ENCODE assay signal across 8 mouse cellular contexts in the genomic region with DNA sequence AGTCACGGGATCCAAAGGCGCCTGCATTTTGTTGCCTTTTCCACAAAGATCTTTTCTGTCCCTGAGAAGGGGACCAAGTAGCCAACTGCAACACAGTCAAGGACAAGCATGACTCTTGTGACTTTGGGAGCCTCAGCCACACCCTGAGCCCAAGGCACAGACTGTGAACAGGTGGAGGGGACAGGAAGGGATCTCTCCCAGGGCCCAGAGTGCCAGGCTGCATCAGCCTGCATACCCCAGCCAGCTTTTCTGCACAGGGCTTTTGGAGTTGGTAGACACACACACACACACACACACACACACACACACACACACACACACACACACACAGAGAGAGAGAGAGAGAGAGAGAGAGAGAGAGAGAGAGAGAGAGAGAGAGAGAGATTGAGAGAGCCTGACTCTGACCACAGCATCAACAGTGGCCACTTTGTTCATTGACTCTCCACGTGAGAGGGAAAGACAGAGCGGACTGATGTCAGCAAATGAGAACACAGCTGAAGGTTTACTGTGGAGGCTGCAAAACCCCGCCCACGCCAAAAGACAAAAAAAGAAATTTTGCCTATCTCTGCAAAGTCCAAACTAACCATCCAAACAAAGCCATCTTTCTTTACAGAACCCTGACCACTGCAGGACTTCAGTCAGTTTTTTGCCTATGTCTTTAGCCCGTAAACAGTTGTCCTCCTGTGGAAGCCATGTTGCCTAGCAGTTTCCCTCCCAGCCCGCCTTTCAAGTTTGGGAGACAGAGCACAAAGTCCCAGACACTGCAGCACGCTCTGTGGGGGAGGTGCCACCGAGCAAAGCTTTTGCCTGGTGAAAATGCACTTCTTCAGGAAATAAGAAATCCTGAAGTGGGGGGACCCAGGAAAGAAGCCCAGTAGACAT. TPM values are rescaled to one million over a fixed set of nuclear protein-coding genes. Genes with fewer than 3 reads are reported as not detected.
DNase-seq lines count a peak whose midpoint lies in the region; ATAC-seq and TF ChIP-seq lines count a peak whose summit lies in the region.

No protein-coding gene starts in this region.

- no peak overlapping the region for H3K4me2 ChIP-seq in heart, postnatal 0 days (ENCODE audit: low read depth, low read length)
- no peak overlapping the region for H3K4me2 ChIP-seq in hindbrain, embryonic 16.5 days (ENCODE audit: low read length)

- H3K4me1 ChIP-seq in heart, postnatal 0 days (ENCODE audit: control insufficient read depth, insufficient read depth), result no peaks in the 10 kb centered on the region
- no peaks in the 10 kb centered on the region for H3K4me1 ChIP-seq in hindbrain, embryonic 16.5 days (ENCODE audit: control insufficient read depth, insufficient read depth, low read depth, low read length)

- no peaks in the 10 kb centered on the region for H3K9me3 ChIP-seq in heart, postnatal 0 days (replicated peaks; ENCODE audit: control insufficient read depth, low read length)
- no peaks in the 10 kb centered on the region for H3K9me3 ChIP-seq in hindbrain, embryonic 16.5 days (ENCODE audit: control insufficient read depth, low read length)

- no peak for DNase-seq in heart, postnatal 0 days (ENCODE audit: low spot score)
- no peak for DNase-seq in heart, postnatal 4 days
- peak; percentile 26 for DNase-seq in retina, postnatal 1 day
- no peak for DNase-seq in retina, embryonic 14.5 days (ENCODE audit: low spot score)
- peak; percentile 74 for DNase-seq in telencephalon, adult 2 months (ENCODE audit: low read depth, low spot score)
- DNase-seq in kidney, adult 11 months, result no peak
- DNase-seq in thymus, adult 18-20 months, result no peak

- H3K36me3 ChIP-seq in heart, postnatal 0 days (replicated peaks; ENCODE audit: control insufficient read depth, insufficient read depth, low read length), result no peaks in the 10 kb centered on the region
- H3K36me3 ChIP-seq in hindbrain, embryonic 16.5 days (ENCODE audit: control insufficient read depth, insufficient read depth, low read length), result no peaks in the 10 kb centered on the region

- H3K27me3 ChIP-seq in heart, postnatal 0 days (ENCODE audit: control insufficient read depth, insufficient read depth, low read length), result no peaks in the 10 kb centered on the region
- no peaks in the 10 kb centered on the region for H3K27me3 ChIP-seq in hindbrain, embryonic 16.5 days (replicated peaks; ENCODE audit: control insufficient read depth, insufficient read depth, low read length)

- peak overlapping the region; percentile 22; the same call in 1 of the 2 replicates for H3K27ac ChIP-seq in heart, postnatal 0 days (ENCODE audit: low read depth)
- peak overlapping the region; percentile 6; the same call in 1 of the 2 replicates for H3K27ac ChIP-seq in hindbrain, embryonic 16.5 days (ENCODE audit: low read depth, low read length)

- no peak for TF ChIP-seq CTCF in heart, postnatal 0 days (IDR thresholded peaks at IDR 0.05; ENCODE audit: low read depth)

- no peak overlapping the region for H3K9ac ChIP-seq in heart, postnatal 0 days (replicated peaks; ENCODE audit: low read depth, low read length)
- no peak overlapping the region for H3K9ac ChIP-seq in hindbrain, embryonic 16.5 days (ENCODE audit: low read depth, low read length)

- ATAC-seq in heart, postnatal 0 days (ENCODE audit: insufficient read depth, low read depth), result no peak
- ATAC-seq in hindbrain, embryonic 16.5 days, result peak; percentile 69; the same call in 1 of the 2 replicates

- no peak for TF ChIP-seq EP300 in heart, postnatal 0 days (IDR thresholded peaks at IDR 0.05; ENCODE audit: low read depth)

- WGBS in heart, postnatal 0 days, result 56% methylated on average over 10 of the region's 10 CpGs
- WGBS in hindbrain, embryonic 16.5 days, result 58% methylated on average over 10 of the region's 10 CpGs

- H3K4me3 ChIP-seq in heart, postnatal 0 days (ENCODE audit: low read depth, low read length), result no peak overlapping the region
- H3K4me3 ChIP-seq in hindbrain, embryonic 16.5 days (ENCODE audit: low read length), result no peak overlapping the region

RNA-seq across cellular contexts. Expression of a gene that starts 11.9 kb away (rescaled TPM):
- total RNA-seq in heart, postnatal 0 days (2014; rRNA removed; ENCODE audit: low replicate concordance), result 70.4 and 83.6 TPM in 2 replicates
- polyA plus RNA-seq in heart, postnatal 0 days (2015; fragmentation: Nextera tagmentation; extraction: Ambion mirVana), result 80.7 and 87.4 TPM in 2 replicates
- 100 to 1,000 TPM in 1 of 2 experiments, 10 to 100 TPM in 1; 96.5 to 104 TPM for total RNA-seq in heart, postnatal 4 days (2021)
- polyA plus RNA-seq in hindbrain, embryonic 16.5 days (2015; fragmentation: Nextera tagmentation; extraction: Ambion mirVana), result 373 and 390 TPM in 2 replicates

RNA-seq across cellular contexts. Expression of a gene that starts 39.1 kb away (rescaled TPM):
- 1.2 and 4.4 TPM in 2 replicates for total RNA-seq in heart, postnatal 0 days (2014; rRNA removed; ENCODE audit: low replicate concordance)
- 0.44 and 0.49 TPM in 2 replicates for polyA plus RNA-seq in heart, postnatal 0 days (2015; fragmentation: Nextera tagmentation; extraction: Ambion mirVana)
- total RNA-seq in heart, postnatal 4 days (2021), result 1 to 10 TPM in 1 of 2 experiments, under 1 TPM in 1; 0.74 to 1.0 TPM
- 4.3 and 5.0 TPM in 2 replicates for polyA plus RNA-seq in hindbrain, embryonic 16.5 days (2015; fragmentation: Nextera tagmentation; extraction: Ambion mirVana)

RNA-seq across cellular contexts. Expression of a gene that starts 59.9 kb away (rescaled TPM):
- 1.5 and 2.2 TPM in 2 replicates for total RNA-seq in heart, postnatal 0 days (2014; rRNA removed; ENCODE audit: low replicate concordance)
- 1.2 and 1.3 TPM in 2 replicates for polyA plus RNA-seq in heart, postnatal 0 days (2015; fragmentation: Nextera tagmentation; extraction: Ambion mirVana)
- total RNA-seq in heart, postnatal 4 days (2021), result 1 to 10 TPM; 4.8 to 4.9 TPM
- polyA plus RNA-seq in hindbrain, embryonic 16.5 days (2015; fragmentation: Nextera tagmentation; extraction: Ambion mirVana), result 2.4 and 3.0 TPM in 2 replicates

Comparison
In these comparisons a context has a peak if more than half of its experiments do, and no peak if none do; other contexts are left out.
1. DNase-seq: peak in retina, postnatal 1 day (single experiment) and telencephalon, adult 2 months (single experiment); none in heart, postnatal 0 days (single experiment), heart, postnatal 4 days (single experiment), retina, embryonic 14.5 days (single experiment), kidney, adult 11 months (single experiment) and thymus, adult 18-20 months (0 of 2).